Mouse (Mus musculus): ENCODE results near the gene Tmem208. TPM values are rescaled to one million over a fixed set of nuclear protein-coding genes. Genes with fewer than 3 reads are reported as not detected.

Gene Tmem208
- polyA plus RNA-seq, 1 experiment = 3.4 TPM

- TF ChIP-seq GATA1 (IDR thresholded peaks at IDR 0.05; ENCODE audit: low read length) (no peak), TAL1 (IDR thresholded peaks at IDR 0.05; ENCODE audit: low read length) (no peak)
- peak within 1 kb of the TSS; percentile 51 for H3K4me3 ChIP-seq (replicated peaks)
- peaks cover 100% of the 10 kb centered on the region for H3K36me3 ChIP-seq (ENCODE audit: control insufficient read depth)
- H3K4me1 ChIP-seq (ENCODE audit: control insufficient read depth) = peaks cover 77% of the 10 kb centered on the region
- no peaks in the 10 kb centered on the region for H3K9me3 ChIP-seq (ENCODE audit: control insufficient read depth, low read length)
- no peaks in the 10 kb centered on the region for H3K27me3 ChIP-seq (ENCODE audit: control insufficient read depth)
Observed at GRCm38 (mm10) chr8:105305211-105306145, 20.7 kb upstream of the Tmem208 start, which contains the start of gene Elmo3. TSS of gene Elmo3 (plus strand) at chr8:105305601.

DNA sequence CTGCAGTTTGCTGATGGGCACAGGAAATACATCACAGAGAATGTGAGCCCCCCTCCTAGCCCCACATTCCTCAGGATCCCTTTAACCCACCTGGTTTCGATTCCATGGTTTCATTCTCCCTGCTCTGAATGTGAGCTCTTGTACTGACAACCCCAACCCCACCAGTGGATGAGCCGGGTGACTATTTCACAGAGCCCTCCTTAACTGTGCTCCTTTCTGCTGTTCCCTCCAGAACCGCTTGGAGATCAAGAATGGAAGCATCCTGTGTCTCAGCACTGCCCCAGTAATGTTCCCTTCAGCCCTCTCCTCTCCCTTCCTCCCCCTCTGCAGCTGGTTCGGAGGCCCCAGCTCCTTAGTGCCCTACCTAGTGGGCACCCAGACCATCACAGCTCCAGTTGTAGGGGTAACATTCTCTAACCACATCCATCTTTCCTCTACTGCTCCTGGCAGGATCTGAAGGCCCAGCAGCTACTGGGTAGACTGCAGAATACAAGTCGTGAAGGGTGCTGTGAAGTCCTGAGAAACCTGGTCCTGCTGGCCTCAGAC, 19.9 kb upstream of the Tmem208 start:
- no peak overlapping the region for H3K4me3 ChIP-seq (replicated peaks)
- no peaks in the 10 kb centered on the region for H3K27me3 ChIP-seq (ENCODE audit: control insufficient read depth)
- no peak for TF ChIP-seq TAL1 (IDR thresholded peaks at IDR 0.05; ENCODE audit: low read length)
- no peak for TF ChIP-seq GATA1 (IDR thresholded peaks at IDR 0.05; ENCODE audit: low read length)
- H3K36me3 ChIP-seq (ENCODE audit: control insufficient read depth) = peaks cover 100% of the 10 kb centered on the region
- peaks cover 1% of the 10 kb centered on the region for H3K9me3 ChIP-seq (ENCODE audit: control insufficient read depth, low read length)
- peaks cover 73% of the 10 kb centered on the region for H3K4me1 ChIP-seq (ENCODE audit: control insufficient read depth)

DNA sequence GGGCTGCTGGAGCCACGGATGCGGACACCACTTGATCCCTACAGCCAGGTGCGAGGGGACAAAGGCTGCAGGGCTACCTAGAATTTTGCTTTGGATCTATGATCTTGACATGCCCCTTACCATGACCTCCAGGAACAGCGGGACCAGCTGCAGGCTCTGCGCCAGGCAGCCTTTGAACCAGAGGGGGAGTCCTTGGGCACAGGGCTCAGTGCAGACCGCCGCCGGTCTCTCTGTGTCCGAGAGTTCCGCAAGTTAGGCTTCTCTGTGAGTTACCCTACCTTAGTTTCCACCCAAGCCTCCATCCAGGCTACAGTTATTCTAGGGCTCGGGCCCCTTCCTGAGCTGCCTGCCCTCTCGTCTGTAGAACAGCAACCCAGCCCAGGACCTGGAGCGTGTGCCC, 18.5 kb upstream of the Tmem208 start:
- H3K36me3 ChIP-seq (ENCODE audit: control insufficient read depth) = peaks cover 100% of the 10 kb centered on the region
- no peak overlapping the region for H3K4me3 ChIP-seq (replicated peaks)
- peaks cover 75% of the 10 kb centered on the region for H3K4me1 ChIP-seq (ENCODE audit: control insufficient read depth)
- H3K27me3 ChIP-seq (ENCODE audit: control insufficient read depth) = no peaks in the 10 kb centered on the region
- peaks cover 3% of the 10 kb centered on the region for H3K9me3 ChIP-seq (ENCODE audit: control insufficient read depth, low read length)
- TF ChIP-seq GATA1 (IDR thresholded peaks at IDR 0.05; ENCODE audit: low read length) (no peak), TAL1 (IDR thresholded peaks at IDR 0.05; ENCODE audit: low read length) (no peak)

- Histone ChIP-seq H3K4me3 (replicated peaks) (no peak overlapping the region), H3K27me3 (ENCODE audit: control insufficient read depth) (no peaks in the 10 kb centered on the region), H3K36me3 (ENCODE audit: control insufficient read depth) (peaks cover 100% of the 10 kb centered on the region), H3K9me3 (ENCODE audit: control insufficient read depth, low read length) (peaks cover 3% of the 10 kb centered on the region), H3K4me1 (ENCODE audit: control insufficient read depth) (peaks cover 75% of the 10 kb centered on the region)
- TF ChIP-seq GATA1 (IDR thresholded peaks at IDR 0.05; ENCODE audit: low read length) = no peak
- no peak for TF ChIP-seq TAL1 (IDR thresholded peaks at IDR 0.05; ENCODE audit: low read length)
Observed at GRCm38 (mm10) chr8:105308428-105308827, 17.7 kb upstream of the Tmem208 start.

- Histone ChIP-seq H3K9me3 (ENCODE audit: control insufficient read depth, low read length) (peaks cover 3% of the 10 kb centered on the region), H3K27me3 (ENCODE audit: control insufficient read depth) (no peaks in the 10 kb centered on the region), H3K36me3 (ENCODE audit: control insufficient read depth) (peaks cover 100% of the 10 kb centered on the region), H3K4me3 (replicated peaks) (no peak overlapping the region), H3K4me1 (ENCODE audit: control insufficient read depth) (peaks cover 75% of the 10 kb centered on the region)
- TF ChIP-seq TAL1 (IDR thresholded peaks at IDR 0.05; ENCODE audit: low read length) (no peak), GATA1 (IDR thresholded peaks at IDR 0.05; ENCODE audit: low read length) (no peak)
Observed at GRCm38 (mm10) chr8:105309142-105309847, 16.9 kb upstream of the Tmem208 start.

DNA sequence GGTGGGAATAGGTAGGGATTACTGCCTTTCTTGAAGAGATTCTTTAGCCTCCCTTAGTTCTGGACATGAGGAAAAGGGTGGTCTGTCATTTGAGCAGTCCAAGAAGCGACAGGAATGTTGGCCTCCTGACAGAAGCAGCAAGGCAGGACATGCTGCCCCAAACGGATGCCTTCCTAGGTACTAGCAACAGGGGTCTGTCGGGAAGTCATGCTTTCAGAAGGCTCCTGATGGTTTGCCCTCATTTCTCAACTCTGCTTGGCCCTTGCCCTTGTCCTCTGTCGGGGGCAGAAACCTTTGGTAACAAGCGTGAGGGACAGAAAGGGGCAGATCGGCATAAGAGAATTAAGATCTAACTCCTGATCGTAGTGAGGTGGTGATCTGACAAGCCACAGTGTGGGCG, 16.0 kb upstream of the Tmem208 start:
- TF ChIP-seq GATA1 (IDR thresholded peaks at IDR 0.05; ENCODE audit: low read length) = no peak
- no peak for TF ChIP-seq TAL1 (IDR thresholded peaks at IDR 0.05; ENCODE audit: low read length)
- Histone ChIP-seq H3K4me3 (replicated peaks) (no peak overlapping the region), H3K9me3 (ENCODE audit: control insufficient read depth, low read length) (peaks cover 3% of the 10 kb centered on the region), H3K4me1 (ENCODE audit: control insufficient read depth) (peaks cover 75% of the 10 kb centered on the region), H3K36me3 (ENCODE audit: control insufficient read depth) (peaks cover 100% of the 10 kb centered on the region), H3K27me3 (ENCODE audit: control insufficient read depth) (no peaks in the 10 kb centered on the region)

DNA sequence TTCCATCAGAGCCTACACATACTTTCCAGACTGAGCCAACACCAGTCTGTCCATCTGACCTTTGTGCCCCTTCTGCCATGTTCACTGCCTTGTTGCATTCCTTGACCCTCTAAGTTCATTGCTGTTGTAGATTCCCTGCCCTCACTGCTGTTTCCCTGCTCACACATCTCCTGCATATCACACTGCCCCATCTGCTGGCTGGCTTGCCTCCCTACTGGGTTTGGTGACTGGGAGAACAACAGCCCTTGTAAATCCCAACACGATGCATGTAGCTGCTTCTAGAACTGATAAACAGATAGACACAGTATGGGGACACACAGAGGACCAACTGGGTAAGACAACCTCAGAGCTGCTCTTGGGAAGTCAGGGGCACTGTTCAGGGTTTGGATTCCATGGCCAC, 14.4 kb upstream of the Tmem208 start:
- peaks cover 71% of the 10 kb centered on the region for H3K4me1 ChIP-seq (ENCODE audit: control insufficient read depth)
- no peaks in the 10 kb centered on the region for H3K27me3 ChIP-seq (ENCODE audit: control insufficient read depth)
- peaks cover 3% of the 10 kb centered on the region for H3K9me3 ChIP-seq (ENCODE audit: control insufficient read depth, low read length)
- TF ChIP-seq GATA1 (IDR thresholded peaks at IDR 0.05; ENCODE audit: low read length) = peak; percentile 32; the same call in 1 of the 2 replicates
- TF ChIP-seq TAL1 (IDR thresholded peaks at IDR 0.05; ENCODE audit: low read length) = peak; percentile 47; the same call in 2 of the 3 replicates
- H3K36me3 ChIP-seq (ENCODE audit: control insufficient read depth) = peaks cover 100% of the 10 kb centered on the region
- no peak overlapping the region for H3K4me3 ChIP-seq (replicated peaks)

DNA sequence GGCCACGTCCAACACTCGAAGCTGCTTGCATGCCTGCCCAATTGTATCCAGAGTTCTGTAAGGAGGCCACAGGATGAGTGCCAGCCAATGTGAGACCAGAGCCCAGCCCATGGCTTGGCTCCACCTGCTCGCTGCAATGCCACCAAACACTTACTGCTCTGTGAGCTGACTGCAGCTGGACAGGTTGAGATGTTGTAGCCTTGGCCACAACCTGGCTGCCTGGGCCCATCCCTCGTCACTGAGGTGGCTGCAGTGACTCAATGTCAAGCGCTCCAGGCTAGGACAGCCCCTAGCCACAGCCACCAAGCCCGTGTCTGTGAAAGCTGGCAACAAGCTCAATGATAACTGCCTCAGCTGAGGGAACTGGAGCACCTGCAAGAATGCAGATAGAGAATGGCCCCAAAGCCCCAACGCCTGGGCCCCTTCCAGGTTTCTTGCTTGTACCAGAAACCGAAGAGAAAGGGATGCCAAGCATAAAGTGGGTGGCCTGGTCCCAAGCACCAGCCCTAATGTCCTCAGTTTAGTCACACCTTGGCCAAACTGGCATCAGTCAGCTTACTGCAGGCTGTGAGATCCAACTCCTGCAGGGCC, 13.2 kb upstream of the Tmem208 start:
- peaks cover 77% of the 10 kb centered on the region for H3K4me1 ChIP-seq (ENCODE audit: control insufficient read depth)
- no peak for TF ChIP-seq GATA1 (IDR thresholded peaks at IDR 0.05; ENCODE audit: low read length)
- no peak for TF ChIP-seq TAL1 (IDR thresholded peaks at IDR 0.05; ENCODE audit: low read length)
- H3K9me3 ChIP-seq (ENCODE audit: control insufficient read depth, low read length) = peaks cover 3% of the 10 kb centered on the region
- peak overlapping the region; percentile 16 for H3K4me3 ChIP-seq (replicated peaks)
- H3K36me3 ChIP-seq (ENCODE audit: control insufficient read depth) = peaks cover 100% of the 10 kb centered on the region
- H3K27me3 ChIP-seq (ENCODE audit: control insufficient read depth) = no peaks in the 10 kb centered on the region

Data from erythroblast, embryonic 14.5 days (primary cell).